Mouse (Mus musculus) CH12.LX (cell line): Measurements from ENCODE around the gene Rho. TPM values are rescaled to one million over a fixed set of nuclear protein-coding genes. Genes with fewer than 3 reads are reported as not detected.

Experiments used
- DNase-seq: peaks from one replicate; pipeline ENCODE4 v3.0.0-alpha.2; 2013; ENCODE audit errors: extremely low read depth
- H3K27ac ChIP-seq: 2 replicates; pipeline ENCODE4 v1.5.1; 2012; ENCODE audit warnings: low read depth, mild to moderate bottlenecking, control low read depth, moderate library complexity; ENCODE audit not compliant: insufficient read depth
- H3K27me3 ChIP-seq: replicated peaks from 2 replicates; pipeline ENCODE3; 2012; ENCODE audit warnings: inconsistent platforms
- H3K36me3 ChIP-seq, 2 experiments: replicated peaks in 1 of 2; 2 replicates each; pipeline versions ENCODE3 to v1.6.1; 2012; ENCODE audit warnings: inconsistent platforms in 1 of 2, low read length in 1 of 2, mild to moderate bottlenecking in 1 of 2, mixed read lengths in 1 of 2, moderate library complexity in 1 of 2; ENCODE audit not compliant: control insufficient read depth in 1 of 2, insufficient read depth in 1 of 2
- H3K4me1 ChIP-seq, 2 experiments: 2 replicates each; pipeline ENCODE4 v1.6.1; 2012; ENCODE audit warnings: inconsistent platforms in 1 of 2, moderate library complexity in 1 of 2; ENCODE audit not compliant: insufficient read depth in 2 of 2, control insufficient read depth in 1 of 2
- H3K4me2 ChIP-seq: 2 replicates; pipeline ENCODE4 v1.6.1; 2012; ENCODE audit warnings: low read depth, mild to moderate bottlenecking, control low read depth; ENCODE audit not compliant: poor library complexity, insufficient read depth, severe bottlenecking
- H3K4me3 ChIP-seq, 3 experiments: fragments of 150-350 bp in 1 of 3; sonication (generic) in 1 of 3; replicated peaks in 1 of 3; 2 replicates each; pipeline versions ENCODE3 to v1.5.1; 2011 to 2012; ENCODE audit warnings: low read depth in 2 of 3, low read length in 2 of 3, mild to moderate bottlenecking in 2 of 3, moderate library complexity in 2 of 3, control low read depth in 1 of 3, improper control_type of control experiment in 1 of 3, inconsistent platforms in 1 of 3, mixed read lengths in 1 of 3; ENCODE audit not compliant: poor library complexity in 1 of 3
- H3K79me2 ChIP-seq: replicated peaks from 2 replicates; pipeline ENCODE4 v1.6.1; 2012; ENCODE audit warnings: mild to moderate bottlenecking, moderate library complexity; ENCODE audit not compliant: control insufficient read depth, poor library complexity, insufficient read depth, severe bottlenecking; ENCODE audit errors: extremely low read depth
- H3K9ac ChIP-seq: 2 replicates; pipeline ENCODE4 v1.6.1; 2012; ENCODE audit warnings: low read depth, mild to moderate bottlenecking, control low read depth, moderate library complexity; ENCODE audit not compliant: insufficient read depth
- H3K9me3 ChIP-seq: replicated peaks from 2 replicates; pipeline ENCODE3; 2012; ENCODE audit warnings: low read length, inconsistent platforms, mixed read lengths
- BHLHE40 ChIP-seq: IDR thresholded peaks from 2 replicates; pipeline ENCODE4 v1.6.1; 2011; ENCODE audit warnings: mild to moderate bottlenecking, low read depth, low read length, improper control_type of control experiment
- E2F4 ChIP-seq: IDR thresholded peaks from 2 replicates; pipeline ENCODE4 v1.6.1; 2011; ENCODE audit warnings: low read depth, low read length, improper control_type of control experiment; ENCODE audit not compliant: insufficient replicate concordance
- ELF1 ChIP-seq: IDR thresholded peaks from 2 replicates; pipeline ENCODE4 v1.6.1; 2014; ENCODE audit warnings: low read depth, mild to moderate bottlenecking, inconsistent platforms, low read length, improper control_type of control experiment
- EP300 ChIP-seq: IDR thresholded peaks from 2 replicates; pipeline ENCODE4 v1.6.1; 2011; ENCODE audit warnings: low read length, improper control_type of control experiment
- ETS1 ChIP-seq: conservative IDR thresholded peaks from 2 replicates; pipeline ENCODE4 v1.6.1; 2012; ENCODE audit warnings: low read depth, mild to moderate bottlenecking, inconsistent platforms, low read length, improper control_type of control experiment, moderate library complexity
- JUND ChIP-seq: conservative IDR thresholded peaks from 2 replicates; pipeline ENCODE4 v1.6.1; 2011; ENCODE audit warnings: low read depth, low read length, improper control_type of control experiment
- KAT2A ChIP-seq: IDR thresholded peaks from 2 replicates; pipeline ENCODE4 v1.6.1; 2012; ENCODE audit warnings: low read length, improper control_type of control experiment, inconsistent platforms; ENCODE audit not compliant: insufficient replicate concordance
- MAFK ChIP-seq: IDR thresholded peaks from 2 replicates; pipeline ENCODE4 v1.6.1; 2011; ENCODE audit warnings: low read length, improper control_type of control experiment; ENCODE audit not compliant: insufficient replicate concordance
- MAX ChIP-seq: IDR thresholded peaks from 2 replicates; pipeline ENCODE4 v1.6.1; 2011; ENCODE audit warnings: low read length, improper control_type of control experiment
- MAZ ChIP-seq: IDR thresholded peaks from 2 replicates; pipeline ENCODE4 v1.6.1; 2012; ENCODE audit warnings: low read depth, mild to moderate bottlenecking, inconsistent platforms, low read length, improper control_type of control experiment, moderate library complexity
- MEF2A ChIP-seq: IDR thresholded peaks from 2 replicates; pipeline ENCODE4 v1.6.1; 2014; ENCODE audit warnings: low read depth, mild to moderate bottlenecking, inconsistent platforms, low read length, improper control_type of control experiment, borderline replicate concordance
- MXI1 ChIP-seq: IDR thresholded peaks from 2 replicates; pipeline ENCODE4 v1.6.1; 2011; ENCODE audit warnings: mild to moderate bottlenecking, low read depth, low read length, improper control_type of control experiment
- MYC ChIP-seq: IDR thresholded peaks from 2 replicates; pipeline ENCODE4 v1.6.1; 2011; ENCODE audit warnings: low read depth, mild to moderate bottlenecking, improper control_type of control experiment, low read length
- NELFE ChIP-seq: IDR thresholded peaks from 2 replicates; pipeline ENCODE4 v1.6.1; 2011; ENCODE audit warnings: low read depth, low read length, improper control_type of control experiment
- POLR2A ChIP-seq: IDR thresholded peaks from 2 replicates; pipeline ENCODE4 v1.6.1; 2011; ENCODE audit warnings: low read depth, mild to moderate bottlenecking, improper control_type of control experiment, low read length
- RAD21 ChIP-seq: IDR thresholded peaks from 2 replicates; pipeline ENCODE4 v1.6.1; 2011; ENCODE audit warnings: low read depth, mild to moderate bottlenecking, low read length, improper control_type of control experiment, moderate library complexity
- RCOR1 ChIP-seq: conservative IDR thresholded peaks from 2 replicates; pipeline ENCODE4 v1.6.1; 2012; ENCODE audit warnings: low read depth, mild to moderate bottlenecking, inconsistent platforms, low read length, improper control_type of control experiment
- SIN3A ChIP-seq: IDR thresholded peaks from 2 replicates; pipeline ENCODE4 v1.6.1; 2012; ENCODE audit warnings: low read length, improper control_type of control experiment, inconsistent platforms
- SMC3 ChIP-seq: IDR thresholded peaks from 2 replicates; pipeline ENCODE4 v1.6.1; 2011; ENCODE audit warnings: low read depth, low read length, improper control_type of control experiment
- TBP ChIP-seq: conservative IDR thresholded peaks from 2 replicates; pipeline ENCODE4 v1.6.1; 2011; ENCODE audit warnings: low read depth, low read length, improper control_type of control experiment
- TCF12 ChIP-seq: IDR thresholded peaks from 2 replicates; pipeline ENCODE4 v1.6.1; 2014; ENCODE audit warnings: low read depth, mild to moderate bottlenecking, inconsistent platforms, low read length, improper control_type of control experiment
- ZKSCAN1 ChIP-seq: IDR thresholded peaks from 2 replicates; pipeline ENCODE4 v1.6.1; 2012; ENCODE audit warnings: low read depth, inconsistent platforms, low read length, improper control_type of control experiment, borderline replicate concordance
- dilution Hi-C: fragments of 300-500 bp; cut with MboI; formaldehyde crosslinking; loops from 2 replicates; pipeline ENCODE4 v1.14.3; 2020; ENCODE audit warnings: low sequenced_read_pairs; ENCODE audit not compliant: extremely low pct_unique_long_range_greater_than_20kb, extremely low pct_ligation_motif_present
- in situ Hi-C: fragments of 300-500 bp; cut with MboI; formaldehyde crosslinking; loops from 3 replicates; pipeline ENCODE4 v1.14.3; 2019; ENCODE audit warnings: low sequenced_read_pairs, low pct_ligation_motif_present, low pct_unique_long_range_greater_than_20kb, mixed read lengths
- polyA plus RNA-seq: library from polyadenylated mRNA; unstranded; fragments of >175 nt; gene quantifications from 2 replicates; pipeline ENCODE4 v1.2.1, GENCODE M21; 2012; ENCODE audit warnings: low read depth; ENCODE audit not compliant: insufficient read length
- total RNA-seq, 2 experiments: library from RNA; depleted of rRNA; stranded (reverse); fragments of 300-350 nt in 1 of 2; fragments of >200 nt in 1 of 2; gene quantifications; 2 replicates each; pipeline ENCODE4 v1.2.3; 2012 to 2014

Gene Rho
- total and polyA plus RNA-seq, 3 experiments, result 0.04 TPM; not detected in 1

- TF ChIP-seq ZKSCAN1 (no peak), BHLHE40 (0 out of 2 replicates have a peak, but pooled peaks have one; percentile 13), MYC (0 out of 2 replicates have a peak, but pooled peaks have one; percentile 37), ETS1 (peak; percentile 65), MAFK (peak; percentile 54; the same call in 1 of the 2 replicates), EP300 (0 out of 2 replicates have a peak, but pooled peaks have one; percentile 4), SIN3A (peak; percentile 44; the same call in 1 of the 2 replicates), JUND (no peak), TCF12 (0 out of 2 replicates have a peak, but pooled peaks have one; percentile 17)
- Histone ChIP-seq H3K27me3 (no peaks in the 10 kb centered on the region), H3K9ac (no peak overlapping the region), H3K9me3 (no peaks in the 10 kb centered on the region), H3K79me2 (no peaks in the 10 kb centered on the region), H3K27ac (peak overlapping the region; percentile 46), H3K4me2 (no peak overlapping the region), H3K4me1 (peaks cover 55 to 90% of the 10 kb centered on the region in 2 experiments), H3K36me3 (peaks cover 6 to 19% of the 10 kb centered on the region in 2 experiments), H3K4me3 (no peak overlapping the region)
- dilution Hi-C loops, result no loop called here
- peak; percentile 73 for DNase-seq
- in situ Hi-C loops, result loop anchor here (5.0 kb wide), 1 partner anchor 36 kb away; the partner anchor contains the start of gene H1foo
Measured at GRCm38 (mm10) chr6:115906455-115906854, 25.1 kb upstream of the Rho start.

GRCm38 (mm10) chr6:115906871-115907270 lies 24.7 kb upstream of the Rho start:
- no peaks in the 10 kb centered on the region for H3K79me2 ChIP-seq
- H3K27ac ChIP-seq, result peak overlapping the region; percentile 46
- no peak overlapping the region for H3K4me2 ChIP-seq
- H3K27me3 ChIP-seq, result no peaks in the 10 kb centered on the region
- H3K9me3 ChIP-seq, result no peaks in the 10 kb centered on the region
- H3K9ac ChIP-seq, result no peak overlapping the region
- TF ChIP-seq EP300 (0 out of 2 replicates have a peak, but pooled peaks have one; percentile 18), MYC (no peak), MEF2A (no peak)
- peaks cover 55 to 90% of the 10 kb centered on the region in 2 experiments for H3K4me1 ChIP-seq
- dilution Hi-C loops, result no loop called here
- H3K36me3 ChIP-seq, result peaks cover 6 to 19% of the 10 kb centered on the region in 2 experiments
- H3K4me3 ChIP-seq, result no peak overlapping the region
- in situ Hi-C loops, result loop anchor here (5.0 kb wide), 1 partner anchor 35 kb away; the partner anchor contains the start of gene H1foo
- peak; percentile 65 for DNase-seq

- Histone ChIP-seq H3K4me2 (peak overlapping the region; percentile 37; the same call in 1 of the 2 replicates), H3K79me2 (no peaks in the 10 kb centered on the region), H3K9me3 (no peaks in the 10 kb centered on the region), H3K9ac (0 out of 2 replicates have a peak overlapping the region, but pooled peaks have one; percentile 5), H3K27me3 (no peaks in the 10 kb centered on the region), H3K4me1 (peaks cover 59 to 96% of the 10 kb centered on the region in 2 experiments), H3K4me3 (no peak overlapping the region), H3K36me3 (peaks cover 2 to 15% of the 10 kb centered on the region in 2 experiments), H3K27ac (peak overlapping the region; percentile 88)
- in situ Hi-C loops (loop anchor here (5.0 kb wide), 1 partner anchor 34 kb away; the partner anchor contains the start of gene H1foo), dilution Hi-C loops (no loop called here)
- DNase-seq, result peak; percentile 45
- peak; percentile 9 for TF ChIP-seq POLR2A
- TF ChIP-seq MAZ, result no peak
- peak; percentile 38; the same call in 1 of the 2 replicates for TF ChIP-seq MXI1
- TF ChIP-seq SIN3A, result no peak
- TF ChIP-seq E2F4, result 0 out of 2 replicates have a peak, but pooled peaks have one; percentile 38
- TF ChIP-seq TCF12, result no peak
- no peak for TF ChIP-seq EP300
- no peak for TF ChIP-seq SMC3
- TF ChIP-seq ELF1, result peak; percentile 16; the same call in 1 of the 2 replicates
- no peak for TF ChIP-seq BHLHE40
- 0 out of 2 replicates have a peak, but pooled peaks have one; percentile 6 for TF ChIP-seq MAX
- TF ChIP-seq NELFE, result no peak
- TF ChIP-seq RCOR1, result no peak
- no peak for TF ChIP-seq RAD21
- TF ChIP-seq MAFK, result no peak
- no peak for TF ChIP-seq KAT2A
- TF ChIP-seq MYC, result no peak
- no peak for TF ChIP-seq TBP
Measured at GRCm38 (mm10) chr6:115908421-115908982, 23.0 kb upstream of the Rho start.
